Mouse (Mus musculus) midbrain, embryonic 10.5 days (tissue): ENCODE measurements around the gene Mpst. TPM values are rescaled to one million over a fixed set of nuclear protein-coding genes. Genes with fewer than 3 reads are reported as not detected.

Source experiments
- DNase-seq: peaks from one replicate; pipeline ENCODE4 v3.0.0-alpha.2; 2017; ENCODE audit warnings: low spot score
- H3K27ac ChIP-seq: fragments of 300-500 bp; sonication (generic); replicated peaks from 2 replicates; pipeline ENCODE4 v1.5.1; 2016; ENCODE audit warnings: mild to moderate bottlenecking
- H3K27me3 ChIP-seq: fragments of 300-500 bp; sonication (generic); 2 replicates; pipeline ENCODE4 v1.6.1; 2016; ENCODE audit warnings: low read depth, mild to moderate bottlenecking; ENCODE audit not compliant: poor library complexity, severe bottlenecking
- H3K36me3 ChIP-seq: fragments of 300-500 bp; sonication (generic); 2 replicates; pipeline ENCODE4 v1.6.1; 2016; ENCODE audit warnings: mild to moderate bottlenecking, moderate library complexity
- H3K4me1 ChIP-seq: fragments of 300-500 bp; sonication (generic); 2 replicates; pipeline ENCODE4 v1.6.1; 2016
- H3K4me3 ChIP-seq: fragments of 300-500 bp; sonication (generic); 2 replicates; pipeline ENCODE4 v1.5.1; 2016; ENCODE audit warnings: mild to moderate bottlenecking, moderate library complexity
- H3K9me3 ChIP-seq: fragments of 300-500 bp; sonication (generic); replicated peaks from 2 replicates; pipeline ENCODE4 v1.6.1; 2016; ENCODE audit warnings: mild to moderate bottlenecking
- WGBS: fragments of 180-500 bp; shearing (Covaris S2); methylation state at CpG from one replicate; pipeline ENCODE4 v1.1.7; 2016; 5-methylcytosine and 5-hydroxymethylcytosine counted together
- polyA plus RNA-seq: library from polyadenylated mRNA; unstranded; fragments of >200 nt; fragmentation: Nextera tagmentation; extraction: Ambion mirVana; gene quantifications from 2 replicates; pipeline ENCODE4 v1.2.1, GENCODE M21; 2016

The Mpst gene
- polyA plus RNA-seq, 1 experiment from 2014 or later, result 1.6 TPM

DNA sequence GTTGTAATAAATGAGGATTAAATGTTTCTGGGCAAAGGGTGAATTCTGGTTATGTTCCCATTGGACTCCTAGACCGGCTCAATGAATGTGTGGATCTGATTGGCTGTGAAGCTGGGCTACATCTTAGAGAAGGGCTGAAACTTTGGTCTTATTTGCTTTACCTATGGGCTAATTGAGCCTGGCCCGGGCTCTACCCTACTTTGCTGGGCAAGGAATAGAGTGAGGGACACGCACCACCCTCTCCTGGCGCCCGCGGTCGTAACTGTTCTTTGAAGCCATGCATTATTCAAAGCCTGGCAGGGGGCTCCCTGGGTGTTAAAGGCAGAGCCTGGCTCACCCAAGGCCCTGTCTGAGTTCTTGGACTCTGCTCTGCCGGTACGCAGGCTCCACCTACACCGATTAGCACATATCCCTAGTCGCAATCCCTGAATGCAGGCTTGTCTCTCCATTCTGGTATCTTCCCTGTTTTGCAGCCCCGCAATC lies 3.4 kb downstream of the Mpst start:
- no peak for DNase-seq
- H3K36me3 ChIP-seq, result peaks cover 8% of the 10 kb centered on the region; the same call in 1 of the 2 replicates
- no peaks in the 10 kb centered on the region for H3K9me3 ChIP-seq
- peak overlapping the region; percentile 48 for H3K4me3 ChIP-seq
- 9% methylated on average over 12 of the region's 12 CpGs for whole genome bisulfite sequencing
- peaks cover 67% of the 10 kb centered on the region for H3K4me1 ChIP-seq
- H3K27me3 ChIP-seq, result peaks cover 63% of the 10 kb centered on the region
- peak overlapping the region; percentile 63; the same call in 1 of the 2 replicates for H3K27ac ChIP-seq

DNA sequence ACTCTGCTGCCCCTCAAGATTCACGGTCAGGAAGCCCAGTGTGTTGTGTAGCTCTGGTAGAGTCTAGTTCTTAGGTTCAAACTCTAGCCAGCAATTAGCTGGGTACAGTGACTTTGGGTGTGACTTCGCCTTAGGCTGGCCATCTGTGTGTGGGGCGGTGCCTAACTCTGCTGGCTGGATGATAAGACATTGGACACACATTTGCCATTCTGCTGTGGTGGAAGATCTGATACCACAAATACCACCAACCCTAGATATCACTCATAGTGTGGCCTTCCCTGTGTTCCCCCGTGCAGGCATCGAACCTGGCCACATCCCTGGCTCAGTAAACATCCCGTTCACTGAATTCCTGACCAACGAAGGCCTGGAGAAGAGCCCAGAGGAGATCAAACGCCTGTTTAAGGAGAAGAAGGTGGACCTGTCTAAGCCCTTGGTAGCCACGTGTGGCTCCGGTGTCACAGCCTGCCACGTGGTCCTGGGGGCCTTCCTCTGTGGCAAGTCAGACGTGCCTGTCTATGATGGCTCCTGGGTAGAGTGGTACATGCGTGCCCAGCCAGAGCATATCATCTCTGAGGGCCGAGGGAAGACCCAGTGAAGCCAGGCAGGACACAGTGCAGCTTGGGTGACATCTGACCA lies 7.0 kb downstream of the Mpst start:
- 92% methylated on average over 14 of the region's 14 CpGs for WGBS
- Histone ChIP-seq H3K4me1 (peaks cover 49% of the 10 kb centered on the region), H3K27ac (peak overlapping the region; percentile 53), H3K36me3 (peaks cover 8% of the 10 kb centered on the region; the same call in 1 of the 2 replicates), H3K27me3 (peaks cover 47% of the 10 kb centered on the region), H3K4me3 (no peak overlapping the region), H3K9me3 (no peaks in the 10 kb centered on the region)
- no peak for DNase-seq

DNA sequence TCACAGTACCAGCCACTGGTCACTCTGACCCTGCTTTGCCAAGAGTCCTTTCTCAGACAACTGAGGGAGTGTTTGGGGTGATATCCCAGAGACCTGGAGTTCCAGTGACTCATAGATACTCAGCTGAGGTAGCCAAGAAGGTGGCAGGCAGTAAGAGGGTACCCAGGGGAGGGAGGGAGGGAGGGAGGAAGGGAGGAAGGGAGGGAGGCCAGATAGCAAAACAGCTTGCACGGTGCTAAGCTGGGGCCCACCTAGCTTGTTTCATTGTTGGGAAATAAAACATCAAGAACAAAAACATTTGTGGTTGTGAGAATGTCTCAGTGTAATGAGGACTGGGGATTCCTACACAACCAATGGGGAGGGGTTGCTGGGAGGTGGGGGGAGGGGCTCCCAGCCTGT lies 7.5 kb downstream of the Mpst start:
- H3K4me1 ChIP-seq, result peaks cover 44% of the 10 kb centered on the region
- no peak for DNase-seq
- peak overlapping the region; percentile 50 for H3K27ac ChIP-seq
- H3K9me3 ChIP-seq, result no peaks in the 10 kb centered on the region
- WGBS, result 63% methylated on average over 1 of the region's 1 CpGs
- H3K4me3 ChIP-seq, result no peak overlapping the region
- H3K36me3 ChIP-seq, result peaks cover 8% of the 10 kb centered on the region; the same call in 1 of the 2 replicates
- H3K27me3 ChIP-seq, result peaks cover 42% of the 10 kb centered on the region

DNA sequence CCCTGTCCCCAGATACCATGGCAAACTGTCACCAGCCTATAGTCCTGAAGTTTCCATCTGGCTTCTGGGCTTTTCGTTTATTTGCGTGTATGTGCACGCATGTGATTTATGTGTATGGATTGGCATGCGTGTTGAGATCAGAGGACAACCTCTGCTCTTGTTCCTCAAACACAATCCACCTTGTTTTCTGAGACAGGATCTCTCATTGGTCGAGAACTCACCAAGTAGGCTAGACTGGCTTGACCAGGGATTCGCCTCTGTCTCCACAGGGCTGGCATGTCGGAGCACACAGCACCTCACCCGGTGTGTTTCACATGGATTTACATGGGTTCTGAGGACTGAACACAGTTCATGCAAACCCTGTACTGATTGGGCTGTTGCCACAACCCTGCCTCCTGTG lies 7.9 kb downstream of the Mpst start:
- DNase-seq, result no peak
- WGBS, result 89% methylated on average over 8 of the region's 8 CpGs

GRCm38 (mm10) chr15:78416937-78417336 lies 10.7 kb downstream of the Mpst start:
- Histone ChIP-seq H3K4me3 (no peak overlapping the region), H3K36me3 (peaks cover 5% of the 10 kb centered on the region; the same call in 1 of the 2 replicates), H3K27me3 (peaks cover 14% of the 10 kb centered on the region), H3K27ac (peak overlapping the region; percentile 35), H3K4me1 (peaks cover 24% of the 10 kb centered on the region), H3K9me3 (no peaks in the 10 kb centered on the region)
- no peak for DNase-seq
- WGBS, result 7% methylated on average over 4 of the region's 4 CpGs

More for the DNA sequence above, 7.9 kb downstream of the Mpst start:
- Histone ChIP-seq H3K36me3 (peaks cover 8% of the 10 kb centered on the region; the same call in 1 of the 2 replicates), H3K27ac (no peak overlapping the region), H3K4me3 (no peak overlapping the region), H3K9me3 (no peaks in the 10 kb centered on the region), H3K27me3 (peaks cover 37% of the 10 kb centered on the region), H3K4me1 (peaks cover 41% of the 10 kb centered on the region)

GRCm38 (mm10) chr15:78420395-78420794 lies 14.2 kb downstream of the Mpst start:
- peaks cover 27% of the 10 kb centered on the region for H3K4me1 ChIP-seq
- no peak overlapping the region for H3K4me3 ChIP-seq
- peaks cover 28% of the 10 kb centered on the region for H3K27me3 ChIP-seq
- 89% methylated on average over 13 of the region's 13 CpGs for WGBS
- H3K36me3 ChIP-seq, result no peaks in the 10 kb centered on the region
- DNase-seq, result no peak
- H3K9me3 ChIP-seq, result no peaks in the 10 kb centered on the region
- no peak overlapping the region for H3K27ac ChIP-seq

GRCm38 (mm10) chr15:78422046-78422956 lies 16.1 kb downstream of the Mpst start:
- 17% methylated on average over 16 of the region's 16 CpGs for WGBS
- H3K27me3 ChIP-seq, result peaks cover 28% of the 10 kb centered on the region
- H3K9me3 ChIP-seq, result no peaks in the 10 kb centered on the region
- no peak overlapping the region for H3K4me3 ChIP-seq
- H3K36me3 ChIP-seq, result no peaks in the 10 kb centered on the region
- peaks cover 17% of the 10 kb centered on the region for H3K4me1 ChIP-seq
- no peak overlapping the region; the same call in 1 of the 2 replicates for H3K27ac ChIP-seq
- DNase-seq, result peak; percentile 83

DNA sequence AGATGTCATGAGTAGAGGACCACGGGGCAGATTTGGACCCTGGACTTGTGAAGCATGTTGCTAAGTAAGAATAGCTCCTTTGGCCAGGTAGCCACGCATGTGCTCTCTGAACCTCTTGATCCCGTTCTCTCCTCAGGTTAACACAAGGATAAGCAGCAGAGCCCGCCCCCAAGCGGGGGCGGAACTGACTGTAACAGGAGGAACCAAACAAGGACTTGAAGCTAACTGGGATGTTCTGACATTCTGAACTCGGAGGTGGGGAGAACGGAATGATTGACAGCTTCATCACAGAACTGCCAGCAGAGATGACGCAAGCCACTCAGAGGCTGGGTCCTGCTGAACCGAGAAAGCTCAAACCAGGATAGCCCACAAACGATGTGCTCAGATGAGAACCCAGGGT lies 18.3 kb downstream of the Mpst start:
- Histone ChIP-seq H3K27me3 (peaks cover 28% of the 10 kb centered on the region), H3K9me3 (no peaks in the 10 kb centered on the region), H3K27ac (no peak overlapping the region), H3K36me3 (no peaks in the 10 kb centered on the region), H3K4me3 (no peak overlapping the region), H3K4me1 (peaks cover 30% of the 10 kb centered on the region)
- 30% methylated on average over 11 of the region's 11 CpGs for WGBS
- no peak for DNase-seq

DNA sequence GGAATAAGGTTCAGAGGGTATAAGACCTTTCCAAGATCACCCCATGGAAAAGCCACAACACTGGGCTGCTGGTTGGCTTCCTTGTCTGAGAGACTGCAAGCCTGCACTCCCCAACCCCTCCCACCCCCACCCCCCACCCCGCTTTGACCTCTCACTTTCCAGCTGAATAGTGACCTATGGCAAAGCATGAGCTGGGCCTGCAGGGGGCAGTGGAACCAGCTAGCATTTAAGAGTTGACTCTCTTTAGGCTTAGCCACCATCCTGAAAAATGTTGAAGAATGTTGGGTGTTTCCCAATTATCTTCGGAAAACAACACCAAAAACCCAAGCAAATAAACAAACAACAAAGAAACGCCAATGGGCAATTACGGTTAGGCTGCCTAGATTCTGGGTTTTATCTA lies 19.0 kb downstream of the Mpst start:
- H3K27me3 ChIP-seq, result peaks cover 28% of the 10 kb centered on the region
- WGBS, result 72% methylated on average over 4 of the region's 4 CpGs
- H3K4me1 ChIP-seq, result peaks cover 37% of the 10 kb centered on the region
- DNase-seq, result no peak
- no peak overlapping the region for H3K27ac ChIP-seq
- peaks cover 2% of the 10 kb centered on the region for H3K36me3 ChIP-seq
- H3K4me3 ChIP-seq, result no peak overlapping the region
- no peaks in the 10 kb centered on the region for H3K9me3 ChIP-seq

GRCm38 (mm10) chr15:78428391-78429138 lies 22.3 kb downstream of the Mpst start, which contains the start of gene Kctd17:
TSS of gene Kctd17 (plus strand) at chr15:78428564.
- H3K27me3 ChIP-seq, result peaks cover 11% of the 10 kb centered on the region
- peak within 1 kb of the TSS; percentile 93 for H3K27ac ChIP-seq
- peak; percentile 86 for DNase-seq

GRCm38 (mm10) chr15:78429139-78429459 lies 22.9 kb downstream of the Mpst start:
- DNase-seq, result no peak
- Histone ChIP-seq H3K27me3 (peaks cover 6% of the 10 kb centered on the region; the same call in 1 of the 2 replicates), H3K4me1 (peaks cover 59% of the 10 kb centered on the region), H3K36me3 (peaks cover 40% of the 10 kb centered on the region), H3K4me3 (peak overlapping the region; percentile 88), H3K27ac (peak overlapping the region; percentile 93), H3K9me3 (no peaks in the 10 kb centered on the region)
- 0% methylated on average over 3 of the region's 3 CpGs for WGBS

More at GRCm38 (mm10) chr15:78428391-78429138, 22.3 kb downstream of the Mpst start, which contains the start of gene Kctd17:
- Histone ChIP-seq H3K4me1 (peaks cover 54% of the 10 kb centered on the region), H3K9me3 (no peaks in the 10 kb centered on the region), H3K4me3 (peak within 1 kb of the TSS; percentile 88), H3K36me3 (peaks cover 35% of the 10 kb centered on the region)
- WGBS, result 1% methylated on average over 52 of the region's 52 CpGs
